ENCODE assay signal across 8 mouse cellular contexts in the genomic region with DNA sequence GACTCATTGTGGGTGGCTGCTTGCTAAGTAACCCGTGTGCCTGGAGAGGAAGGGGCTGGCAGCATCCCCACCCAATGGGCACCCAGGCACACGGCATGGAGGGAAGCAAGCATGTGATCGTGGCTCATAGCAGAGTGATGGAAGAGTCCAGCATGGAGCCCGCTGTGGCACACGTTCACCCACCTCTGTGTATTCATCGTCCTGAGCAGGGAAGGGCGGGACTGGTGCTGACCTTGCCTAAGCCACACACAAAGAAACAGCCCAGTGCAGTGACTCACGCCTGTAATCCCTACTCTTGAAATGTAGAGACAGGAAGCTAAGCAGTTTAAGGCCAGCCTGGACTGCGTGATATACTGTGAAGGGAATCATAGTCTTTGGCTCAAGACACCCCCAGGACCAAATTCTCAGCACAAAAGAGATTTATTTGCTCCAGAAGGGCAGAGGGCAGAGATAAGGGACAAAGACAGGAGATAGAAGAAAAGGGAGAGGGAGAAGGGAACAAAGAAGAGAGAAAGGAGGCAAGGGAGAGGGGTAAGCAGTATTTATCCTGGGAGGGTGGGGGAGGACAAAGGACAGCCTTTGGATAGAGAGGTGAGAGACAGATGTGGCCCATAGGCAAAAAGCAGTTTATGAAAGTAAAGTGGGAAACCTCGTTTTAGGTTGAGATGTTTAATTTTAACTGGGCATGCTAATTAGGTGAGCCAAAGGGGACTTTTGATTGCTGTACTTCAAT.
DNase-seq lines count a peak whose midpoint lies in the region; ATAC-seq and TF ChIP-seq lines count a peak whose summit lies in the region.

No protein-coding gene starts in this region.

- no peak overlapping the region for H3K4me3 ChIP-seq in hindbrain, embryonic 10.5 days
- no peak overlapping the region for H3K4me3 ChIP-seq in hindbrain, postnatal 0 days (ENCODE audit: low read length)
- no peak overlapping the region for H3K4me3 ChIP-seq in macrophage (ENCODE audit: inconsistent target)

- H3K79me2 ChIP-seq in macrophage (ENCODE audit: inconsistent target), result no peaks in the 10 kb centered on the region

- 35% methylated on average over 10 of the region's 10 CpGs for WGBS in hindbrain, embryonic 10.5 days
- 28% methylated on average over 10 of the region's 10 CpGs for WGBS in hindbrain, postnatal 0 days
- WGBS in macrophage (ENCODE audit: missing documents), result 12% methylated on average over 10 of the region's 10 CpGs

- H3K9me3 ChIP-seq in hindbrain, embryonic 10.5 days, result no peaks in the 10 kb centered on the region
- no peaks in the 10 kb centered on the region for H3K9me3 ChIP-seq in hindbrain, postnatal 0 days (ENCODE audit: low read length)

- TF ChIP-seq CTCF in hindbrain, postnatal 0 days (IDR thresholded peaks at IDR 0.05; ENCODE audit: low read depth), result no peak

- DNase-seq in hindbrain, embryonic 10.5 days (ENCODE audit: low spot score), result no peak
- DNase-seq in hindbrain, postnatal 0 days (ENCODE audit: low spot score), result no peak
- peak; percentile 87 for DNase-seq in NIH3T3 (ENCODE audit: low read depth)
- no peak for DNase-seq in spleen, postnatal 14 days (ENCODE audit: low spot score in 2 of 2)
- no peak for DNase-seq in kidney, postnatal 4 days
- DNase-seq in gastrocnemius, postnatal 4 days (ENCODE audit: low spot score in 2 of 2), result no peak

- peaks cover 10% of the 10 kb centered on the region; the same call in 1 of the 2 replicates for H3K36me3 ChIP-seq in hindbrain, embryonic 10.5 days
- no peaks in the 10 kb centered on the region for H3K36me3 ChIP-seq in hindbrain, postnatal 0 days (ENCODE audit: insufficient read depth, low read length)
- no peaks in the 10 kb centered on the region for H3K36me3 ChIP-seq in macrophage (ENCODE audit: inconsistent target)

- ATAC-seq in hindbrain, postnatal 0 days, result no peak
- ATAC-seq in granulocyte monocyte progenitor cell, adult 5-6 weeks (replicated peaks; ENCODE audit: poor library complexity, severe bottlenecking), result peak; percentile 55; the same call in 1 of the 2 replicates

- H3K27me3 ChIP-seq in hindbrain, embryonic 10.5 days (ENCODE audit: insufficient read depth, poor library complexity, severe bottlenecking), result no peaks in the 10 kb centered on the region
- H3K27me3 ChIP-seq in hindbrain, postnatal 0 days (ENCODE audit: insufficient read depth, low read length), result no peaks in the 10 kb centered on the region

- no peak overlapping the region for H3K9ac ChIP-seq in hindbrain, postnatal 0 days (replicated peaks; ENCODE audit: low read length)

- peaks cover 29% of the 10 kb centered on the region for H3K4me1 ChIP-seq in hindbrain, embryonic 10.5 days (replicated peaks)
- H3K4me1 ChIP-seq in hindbrain, postnatal 0 days (ENCODE audit: insufficient read depth, low read length), result no peaks in the 10 kb centered on the region

- H3K27ac ChIP-seq in hindbrain, embryonic 10.5 days, result peak overlapping the region; percentile 85
- H3K27ac ChIP-seq in hindbrain, postnatal 0 days, result no peak overlapping the region
- peak overlapping the region; percentile 29 for H3K27ac ChIP-seq in macrophage

- H3K4me2 ChIP-seq in hindbrain, postnatal 0 days (ENCODE audit: low read depth, low read length), result no peak overlapping the region
